27 mouse cellular contexts compared by ENCODE assay signal in the genomic region with DNA sequence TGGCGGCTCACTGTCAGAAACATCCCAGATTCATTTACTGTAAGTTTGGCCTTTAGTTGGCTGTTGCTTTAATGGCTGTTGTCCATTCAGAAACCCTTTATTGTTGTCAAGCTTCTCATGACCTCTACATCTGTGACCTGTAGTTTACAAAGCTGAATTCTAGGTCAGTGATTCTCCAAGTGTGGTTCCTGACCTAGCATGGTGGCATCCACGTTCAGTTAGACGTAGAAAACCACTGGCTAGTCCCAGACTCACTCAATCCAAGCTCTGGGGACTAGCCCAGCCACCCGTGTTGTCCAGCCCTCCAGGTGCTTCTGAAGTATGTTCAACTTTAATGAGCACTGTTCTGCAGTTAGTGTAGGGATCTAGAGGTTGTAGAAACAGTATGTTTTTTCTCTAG.
"Had no signal": no experiment of that assay in that cellular context is flagged by ENCODE, and none has a peak within 500 bp of the region (broad histone marks: within the 10 kb centered on the region; RNA-seq: fewer than 3 reads in every experiment).

No protein-coding gene starts in this region.

- ATAC-seq: forebrain, embryonic 13.5 days; forebrain, embryonic 14.5 days; forebrain, embryonic 15.5 days; forebrain, embryonic 16.5 days; forebrain, postnatal 0 days had no signal

- DNase-seq: cerebellum, adult 18-20 months; cerebellum, adult 2 months; cerebellum, adult 8-10 months; cerebellum, adult 9-10 months; cerebellum, adult 9-11 months; cerebellum, postnatal 10 days; cerebellum, postnatal 14 days; cerebellum, postnatal 25 days; cerebellum, postnatal 36 days; embryo, embryonic 11 days; forebrain, postnatal 0 days; gastrocnemius, adult 2 months; gastrocnemius, postnatal 10 days; gastrocnemius, postnatal 14 days; gastrocnemius, postnatal 25 days; gastrocnemius, postnatal 36 days; heart, adult 18-20 months had no signal

- H3K4me1 ChIP-seq: embryonic facial prominence, embryonic 13.5 days; embryonic facial prominence, embryonic 15.5 days had no signal

- H3K4me2 ChIP-seq: embryonic facial prominence, embryonic 12.5 days; embryonic facial prominence, embryonic 13.5 days; embryonic facial prominence, embryonic 15.5 days; forebrain, embryonic 12.5 days; forebrain, embryonic 13.5 days; forebrain, embryonic 15.5 days had no signal

- H3K36me3 ChIP-seq: embryonic facial prominence, embryonic 12.5 days; embryonic facial prominence, embryonic 13.5 days; embryonic facial prominence, embryonic 15.5 days; forebrain, embryonic 10.5 days; forebrain, embryonic 12.5 days; forebrain, embryonic 15.5 days had no signal

- H3K9me3 ChIP-seq: embryonic facial prominence, embryonic 12.5 days; embryonic facial prominence, embryonic 13.5 days; embryonic facial prominence, embryonic 15.5 days; forebrain, embryonic 10.5 days; forebrain, embryonic 12.5 days; forebrain, embryonic 13.5 days; forebrain, embryonic 15.5 days had no signal

- H3K27me3 ChIP-seq: embryonic facial prominence, embryonic 12.5 days; embryonic facial prominence, embryonic 13.5 days; embryonic facial prominence, embryonic 15.5 days; forebrain, embryonic 12.5 days; forebrain, embryonic 15.5 days had no signal

- H3K9ac ChIP-seq: embryonic facial prominence, embryonic 12.5 days; embryonic facial prominence, embryonic 13.5 days; embryonic facial prominence, embryonic 15.5 days; forebrain, embryonic 12.5 days; forebrain, embryonic 13.5 days; forebrain, embryonic 15.5 days; forebrain, postnatal 0 days had no signal

- H3K4me3 ChIP-seq: embryonic facial prominence, embryonic 12.5 days; embryonic facial prominence, embryonic 13.5 days; embryonic facial prominence, embryonic 15.5 days; erythroblast, embryonic 14.5 days; forebrain, embryonic 10.5 days; forebrain, embryonic 12.5 days; forebrain, embryonic 13.5 days; forebrain, embryonic 15.5 days; gastrocnemius, adult 2 months had no signal

- H3K27ac ChIP-seq: embryonic facial prominence, embryonic 12.5 days; embryonic facial prominence, embryonic 13.5 days; embryonic facial prominence, embryonic 15.5 days; forebrain, embryonic 10.5 days; forebrain, embryonic 12.5 days; forebrain, embryonic 13.5 days; forebrain, embryonic 15.5 days; gastrocnemius, adult 2 months had no signal
